Mouse (Mus musculus): ENCODE results near the gene Sprr2i. TPM values are rescaled to one million over a fixed set of nuclear protein-coding genes. Genes with fewer than 3 reads are reported as not detected.

Sprr2i gene
- polyA plus RNA-seq (2012), result not detected in 2 replicates

DNA sequence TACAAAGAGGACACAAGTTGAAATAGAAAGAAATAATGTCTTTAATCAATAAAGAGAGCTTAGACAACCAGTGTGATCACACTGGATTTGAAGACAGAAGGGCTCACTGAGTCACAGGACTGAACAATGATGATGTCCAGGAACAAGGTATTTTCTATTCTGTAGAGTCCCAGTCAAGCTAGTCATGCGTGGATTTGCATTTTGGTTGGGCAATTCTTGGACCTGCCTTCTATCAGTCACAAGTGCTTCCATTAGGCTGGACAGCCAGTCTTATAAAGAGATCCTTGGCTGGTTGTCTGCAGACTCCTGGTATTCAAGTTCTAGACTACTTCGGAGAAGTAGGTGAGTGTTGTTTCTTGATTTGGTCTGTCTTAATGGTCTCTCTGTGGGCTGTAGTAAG lies at the start of gene Sprr2i:
TSS of gene Sprr2i (plus strand) at position 301 of the 400 bp plus-strand sequence.

GRCm38 (mm10) chr3:92364887-92365286 lies 42.9 kb upstream of the Sprr2i start, which contains the start of gene Sprr2f:
Sprr2f (plus strand) TSS chr3:92365187.

DNA sequence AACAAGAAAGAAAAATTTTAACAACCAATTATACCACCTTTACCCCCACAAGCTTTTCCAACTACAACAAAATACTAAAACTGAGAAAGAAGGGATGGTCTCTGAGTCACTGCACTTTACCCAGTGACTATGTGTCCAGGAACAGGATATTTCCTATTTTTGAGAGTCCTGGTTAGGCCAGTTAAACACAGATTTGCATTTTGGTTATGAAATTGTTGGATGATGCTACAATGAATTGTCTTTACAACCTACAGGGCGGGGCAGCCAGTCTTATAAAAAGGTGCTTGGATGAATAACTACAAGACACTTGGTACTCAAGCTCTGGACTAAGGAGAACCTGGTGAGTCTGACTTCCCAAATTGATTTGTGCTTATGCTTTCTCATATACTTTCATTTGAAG lies 22.4 kb upstream of the Sprr2i start, which contains the start of gene Sprr2h:
TSS of gene Sprr2h (plus strand) at position 301 of the 400 bp plus-strand sequence.

GRCm38 (mm10) chr3:92417782-92418181 lies 10.0 kb downstream of the Sprr2i start, which contains the start of gene Sprr2j-ps:
Sprr2j-ps (plus strand) TSS chr3:92418082.

DNA sequence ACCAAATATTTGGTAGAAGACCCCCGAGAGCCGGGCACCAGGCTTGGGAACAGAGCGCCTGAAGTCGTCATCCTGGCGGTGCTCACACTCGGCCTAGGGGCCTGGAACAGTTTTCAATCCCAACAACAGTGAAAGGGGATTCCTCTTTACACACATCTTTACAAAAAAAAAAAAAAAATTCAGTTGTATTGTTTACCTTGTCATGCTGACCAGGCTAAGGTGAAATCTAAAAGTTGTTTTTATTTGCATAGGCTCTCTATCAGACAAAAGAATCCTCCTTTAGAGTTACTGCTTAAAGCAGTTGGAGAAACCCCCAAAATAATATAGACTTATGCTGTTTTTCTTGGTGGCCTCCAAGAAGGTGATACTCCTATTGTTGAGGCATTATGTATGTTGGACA lies 21.5 kb downstream of the Sprr2i start, which contains the start of gene Gm9774:
TSS of gene Gm9774 (minus strand) at position 101 of the 400 bp plus-strand sequence.

DNA sequence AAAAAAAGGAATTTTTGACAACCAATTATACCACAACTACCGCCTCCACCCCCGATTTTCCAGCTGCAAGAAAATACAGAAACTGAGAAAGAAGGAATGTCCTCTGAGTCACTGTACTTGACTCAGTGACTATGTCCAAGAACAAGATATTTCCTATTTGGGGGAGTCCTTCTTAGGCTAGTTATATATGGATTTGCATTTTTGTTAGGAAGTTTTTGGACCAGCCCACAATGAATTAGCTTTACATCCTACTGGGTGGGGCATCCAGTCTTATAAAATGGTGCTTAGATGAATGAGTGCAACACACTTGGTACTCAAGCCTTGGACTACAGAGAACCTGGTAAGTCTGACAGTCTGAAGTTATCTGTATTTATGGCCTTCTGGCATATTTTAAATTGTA lies 24.5 kb downstream of the Sprr2i start, which contains the start of gene Sprr2k:
TSS of gene Sprr2k (plus strand) at position 301 of the 400 bp plus-strand sequence.

DNA sequence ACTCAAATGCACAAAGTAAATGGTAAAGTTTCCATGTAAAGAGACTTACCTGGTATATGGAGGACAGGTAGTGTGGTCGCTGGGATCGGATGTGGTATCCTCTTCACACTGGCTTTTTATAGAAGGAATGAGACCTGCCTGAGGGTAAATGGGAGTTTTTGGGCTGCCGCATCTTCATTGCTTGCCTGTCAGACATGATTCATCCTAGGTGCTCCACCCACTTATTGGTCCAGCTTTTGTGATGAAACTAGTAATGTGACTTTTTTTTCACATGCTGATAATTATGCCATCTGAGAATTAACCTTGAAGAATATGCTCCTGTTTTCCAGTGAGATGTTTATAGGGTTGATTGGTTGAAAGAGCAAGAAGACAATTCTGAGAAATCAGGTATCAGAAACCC lies 30.9 kb downstream of the Sprr2i start, which contains the start of gene Sprr1b:
TSS of gene Sprr1b (minus strand) at position 101 of the 400 bp plus-strand sequence.

DNA sequence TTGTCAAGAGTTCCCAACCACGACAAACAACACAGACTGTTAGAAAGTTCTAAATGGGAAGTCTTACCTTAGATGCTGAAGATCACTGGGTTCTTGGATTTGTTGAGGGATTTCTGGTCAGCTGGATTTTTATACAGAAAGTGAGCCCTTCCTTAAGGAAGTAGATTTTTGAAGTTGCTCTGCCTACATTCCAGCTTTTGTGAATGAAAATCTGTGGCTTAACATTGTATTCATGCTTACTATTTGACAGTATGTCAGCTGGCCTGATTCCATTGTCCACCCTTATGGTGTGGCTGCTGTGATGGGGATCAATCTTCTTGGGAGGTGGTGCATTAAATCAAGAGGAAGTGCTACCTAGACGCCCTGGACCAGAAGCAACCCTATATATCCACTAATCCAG lies 50.8 kb downstream of the Sprr2i start, which contains the start of gene Sprr3:
TSS of gene Sprr3 (minus strand) at position 101 of the 400 bp plus-strand sequence.

Other genes starting within 250 kb of the Sprr2i start
- not detected in 2 replicates for gene Sprr2a1, start 192.2 kb upstream of the Sprr2i start, polyA plus RNA-seq (2012)
- gene Sprr2a2, start 192.1 kb upstream of the Sprr2i start, polyA plus RNA-seq (2012), result not detected in 2 replicates
- not detected in 2 replicates for gene Sprr2a3, start 122.6 kb upstream of the Sprr2i start, polyA plus RNA-seq (2012)
- not detected in 2 replicates for gene Sprr2b, start 91.4 kb upstream of the Sprr2i start, polyA plus RNA-seq (2012)
- not detected in 2 replicates for gene Sprr2d, start 68.9 kb upstream of the Sprr2i start, polyA plus RNA-seq (2012)
- not detected in 2 replicates for gene Sprr2e, start 55.8 kb upstream of the Sprr2i start, polyA plus RNA-seq (2012)
- gene Sprr2f, start 42.8 kb upstream of the Sprr2i start, polyA plus RNA-seq (2012), result not detected in 2 replicates
- not detected in 2 replicates for gene Sprr2h, start 22.3 kb upstream of the Sprr2i start, polyA plus RNA-seq (2012)
- not detected in 2 replicates for gene Sprr2j-ps, start 10.1 kb downstream of the Sprr2i start, polyA plus RNA-seq (2012)
- gene Gm9774, start 21.4 kb downstream of the Sprr2i start, polyA plus RNA-seq (2012), result 8.9 and 10.1 TPM in 2 replicates
- not detected in 2 replicates for gene Sprr2k, start 24.6 kb downstream of the Sprr2i start, polyA plus RNA-seq (2012)
- gene Sprr1b, start 30.8 kb downstream of the Sprr2i start, polyA plus RNA-seq (2012), result not detected in 2 replicates
- not detected in 2 replicates for gene Sprr3, start 50.7 kb downstream of the Sprr2i start, polyA plus RNA-seq (2012)
- gene Sprr1a, start 77.9 kb downstream of the Sprr2i start, polyA plus RNA-seq (2012), result 0.12 TPM in 1 of 2 replicates, not detected in the other
- gene Sprr4, start 92.5 kb downstream of the Sprr2i start, polyA plus RNA-seq (2012), result not detected in 2 replicates
- gene 2310046K23Rik, start 126.5 kb downstream of the Sprr2i start, polyA plus RNA-seq (2012), result not detected in 2 replicates
- 0.04 TPM in 1 of 2 replicates, not detected in the other for gene Ivl, start 165.7 kb downstream of the Sprr2i start, polyA plus RNA-seq (2012)
- gene Smcp, start 181.0 kb downstream of the Sprr2i start, polyA plus RNA-seq (2012), result 0.07 TPM in 1 of 2 replicates, not detected in the other
- gene 2210017I01Rik, start 199.5 kb downstream of the Sprr2i start, polyA plus RNA-seq (2012), result not detected in 2 replicates
- not detected in 2 replicates for gene Lce6a, start 213.7 kb downstream of the Sprr2i start, polyA plus RNA-seq (2012)
- gene Lce1a1, start 240.3 kb downstream of the Sprr2i start, polyA plus RNA-seq (2012), result 0.10 TPM in 1 of 2 replicates, not detected in the other
- gene Lce1b, start 248.9 kb downstream of the Sprr2i start, polyA plus RNA-seq (2012), result not detected in 2 replicates